Mouse (Mus musculus) heart, postnatal 36 days (tissue): Measurements from ENCODE around the gene Cntn5. TPM values are rescaled to one million over a fixed set of nuclear protein-coding genes. Genes with fewer than 3 reads are reported as not detected.

Experiments
- DNase-seq, 2 experiments: peaks; one replicate each; pipeline ENCODE4 v3.0.0; 2021 to 2022
- intact Hi-C: fragments of 180-260 bp; cut with DNase I; formaldehyde crosslinking; loops from one replicate; pipeline ENCODE4 v1.15.1; 2025
- total RNA-seq, 2 experiments: library from RNA; stranded (reverse); gene quantifications; 2 replicates each; pipeline ENCODE4 v1.2.3; 2021

Cntn5 gene
- total RNA-seq, 2 experiments from 2014 or later = 0.14 to 0.19 TPM

DNA sequence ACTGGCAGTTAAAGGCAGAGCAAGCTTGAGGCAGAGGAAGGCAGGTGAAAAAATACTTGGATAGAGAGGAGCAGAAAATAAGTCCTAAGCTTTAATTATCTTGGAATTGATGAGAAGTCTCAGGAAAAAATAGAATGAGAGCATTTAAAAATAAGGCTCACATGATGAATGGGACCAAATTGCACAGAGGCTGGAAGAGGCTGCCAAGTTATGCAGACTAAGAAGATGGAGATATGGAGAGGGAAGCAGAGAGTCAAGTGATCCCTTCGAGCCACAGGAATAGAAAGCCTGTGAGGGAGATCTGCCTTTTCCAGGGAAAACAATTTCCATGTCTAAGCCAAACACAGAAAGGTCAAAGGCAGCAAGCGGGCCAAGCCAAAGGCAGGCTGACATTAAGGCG is 446.7 kb downstream of the Cntn5 start:
- intact Hi-C loops = no loop called here
- DNase-seq = no peak

- intact Hi-C loops = no loop called here
- no peak for DNase-seq
Measured at GRCm38 (mm10) chr9:10448987-10449563, 455.5 kb downstream of the Cntn5 start.

GRCm38 (mm10) chr9:10447220-10447837 is 457.2 kb downstream of the Cntn5 start:
- intact Hi-C loops = no loop called here
- no peak for DNase-seq

GRCm38 (mm10) chr9:10412075-10412474 is 492.5 kb downstream of the Cntn5 start:
- DNase-seq = no peak
- intact Hi-C loops = no loop called here

- DNase-seq = no peak
- intact Hi-C loops = no loop called here
Measured at GRCm38 (mm10) chr9:10400099-10400498, 504.5 kb downstream of the Cntn5 start.

DNA sequence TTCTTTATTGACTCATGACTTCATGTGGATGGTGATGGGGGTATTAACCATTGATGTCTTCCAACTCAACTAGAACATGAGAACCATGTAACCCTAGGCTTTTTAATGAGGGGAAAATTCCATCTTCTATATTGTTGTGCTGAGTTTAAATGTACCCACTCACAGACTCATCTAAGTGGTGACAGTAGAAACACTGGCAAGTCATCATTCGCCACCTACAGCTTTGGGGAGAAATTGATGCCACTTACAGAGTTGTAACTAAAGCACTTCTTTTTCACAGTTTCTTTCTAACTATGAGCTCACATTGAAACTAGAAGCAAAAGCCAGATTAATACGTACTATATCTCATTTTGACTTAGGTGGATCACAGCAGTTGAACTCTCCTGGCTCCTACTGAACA is 514.7 kb downstream of the Cntn5 start:
- no peak for DNase-seq
- intact Hi-C loops = no loop called here

GRCm38 (mm10) chr9:10384455-10384854 is 520.1 kb downstream of the Cntn5 start:
- DNase-seq = no peak
- intact Hi-C loops = no loop called here

DNA sequence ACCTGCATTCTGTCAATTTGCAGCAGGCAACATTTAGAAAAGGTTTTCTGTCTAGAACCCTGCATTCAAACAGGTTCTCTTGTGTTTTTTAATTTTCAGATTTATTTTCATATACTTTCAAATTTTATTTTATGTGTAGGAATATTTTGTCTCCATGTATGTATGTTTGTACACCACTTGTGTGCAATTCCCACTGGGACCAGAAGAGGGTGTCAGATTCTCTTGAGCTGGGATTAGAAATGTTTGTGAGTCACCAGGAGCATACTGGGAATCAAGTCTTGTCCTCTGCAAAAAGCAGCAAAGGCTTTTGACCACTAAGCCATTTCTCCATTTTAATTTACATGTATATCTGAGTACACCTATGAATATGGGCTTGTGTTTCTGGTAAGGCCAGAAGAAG is 521.4 kb downstream of the Cntn5 start:
- intact Hi-C loops = no loop called here
- DNase-seq = no peak

GRCm38 (mm10) chr9:10381701-10382100 is 522.9 kb downstream of the Cntn5 start:
- intact Hi-C loops = no loop called here
- no peak for DNase-seq

- no peak for DNase-seq
Measured at GRCm38 (mm10) chr9:10376261-10376660, 528.3 kb downstream of the Cntn5 start.

GRCm38 (mm10) chr9:10368971-10369370 is 535.6 kb downstream of the Cntn5 start:
- intact Hi-C loops = no loop called here
- DNase-seq = no peak

More at GRCm38 (mm10) chr9:10376261-10376660, 528.3 kb downstream of the Cntn5 start:
- intact Hi-C loops = no loop called here

GRCm38 (mm10) chr9:10368410-10368809 is 536.2 kb downstream of the Cntn5 start:
- no peak for DNase-seq
- intact Hi-C loops = no loop called here

GRCm38 (mm10) chr9:10366246-10366955 is 538.2 kb downstream of the Cntn5 start:
- intact Hi-C loops = no loop called here
- no peak for DNase-seq

GRCm38 (mm10) chr9:10350909-10351655 is 553.5 kb downstream of the Cntn5 start:
- no peak for DNase-seq
- intact Hi-C loops = no loop called here

DNA sequence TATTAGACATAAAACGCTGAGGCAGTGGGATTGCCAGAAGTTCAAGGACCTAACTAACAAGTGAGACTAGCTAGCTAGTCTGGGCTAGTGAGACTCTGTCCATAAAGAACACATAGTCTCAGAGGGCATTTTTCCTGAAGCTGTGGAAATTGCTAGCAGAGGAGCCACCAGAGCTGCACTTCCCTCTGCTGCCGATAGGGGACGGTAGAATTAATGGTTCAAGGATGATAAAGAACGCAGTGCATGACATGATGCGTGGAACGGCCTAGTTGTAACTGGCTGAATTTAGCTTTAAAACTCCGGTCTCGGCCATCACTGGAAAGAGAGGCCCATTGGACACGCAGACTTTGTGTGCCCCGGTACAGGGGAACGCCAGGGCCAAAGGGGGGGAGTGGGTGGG is 555.8 kb downstream of the Cntn5 start:
- DNase-seq = no peak
- intact Hi-C loops = no loop called here

- no peak for DNase-seq
- intact Hi-C loops = no loop called here
Measured at GRCm38 (mm10) chr9:10348222-10348621, 556.4 kb downstream of the Cntn5 start.

GRCm38 (mm10) chr9:10340751-10341150 is 563.8 kb downstream of the Cntn5 start:
- intact Hi-C loops = no loop called here
- no peak for DNase-seq

DNA sequence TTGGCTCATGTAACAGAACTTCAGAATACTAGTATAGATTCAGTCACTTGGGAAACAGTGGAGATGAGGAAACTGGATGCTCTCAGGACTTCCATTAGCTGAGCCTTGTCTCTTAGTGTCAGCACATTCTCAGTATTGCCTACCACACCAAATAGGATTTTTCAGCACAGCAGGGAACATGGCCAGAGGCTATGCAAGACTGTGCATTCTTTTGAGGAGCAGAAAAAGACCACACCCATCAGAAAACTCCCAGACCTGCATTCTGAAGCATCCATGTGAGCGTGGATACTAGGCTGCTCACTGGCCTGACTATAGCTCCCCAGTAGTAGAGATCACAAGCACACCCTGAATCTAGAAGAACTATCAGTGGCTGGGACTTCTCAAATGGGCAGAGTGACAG is 564.9 kb downstream of the Cntn5 start:
- intact Hi-C loops = no loop called here

DNA sequence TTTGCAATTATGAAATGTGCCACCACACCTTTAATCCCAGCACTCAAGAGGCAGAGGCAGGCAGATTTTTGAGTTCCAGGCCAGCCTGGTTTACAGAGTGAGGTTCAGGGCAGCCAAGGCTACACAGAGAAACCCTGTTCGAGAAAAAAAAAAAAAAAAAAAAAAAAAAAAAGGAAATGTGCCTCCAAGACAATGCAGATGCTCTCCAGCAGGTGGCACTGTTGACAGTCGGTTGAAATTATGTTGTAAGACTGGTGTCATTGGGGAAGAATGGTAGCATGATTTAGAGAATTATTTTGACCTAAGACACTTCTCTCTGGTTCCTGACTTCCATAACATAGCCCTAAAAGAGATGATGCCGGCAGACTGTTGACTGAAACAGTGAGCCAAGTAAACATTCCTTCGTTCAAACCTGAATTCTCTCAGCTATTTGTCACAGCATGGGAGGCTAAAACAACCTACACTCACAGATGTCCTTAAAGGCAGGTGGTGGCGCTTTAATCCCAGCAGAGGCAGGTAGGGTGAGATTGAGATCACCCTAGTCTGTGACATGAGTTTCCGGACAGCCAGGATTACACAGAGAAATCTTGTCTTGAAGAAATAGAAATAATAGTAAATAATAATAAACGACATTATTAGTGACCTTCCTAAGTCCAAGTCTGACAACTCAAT is 579.7 kb downstream of the Cntn5 start:
- intact Hi-C loops = no loop called here
- peak; percentile 14 to 31 for DNase-seq

More for the DNA sequence above, 564.9 kb downstream of the Cntn5 start:
- no peak for DNase-seq

- intact Hi-C loops = no loop called here
Measured at GRCm38 (mm10) chr9:10269342-10269741, 635.2 kb downstream of the Cntn5 start.

DNA sequence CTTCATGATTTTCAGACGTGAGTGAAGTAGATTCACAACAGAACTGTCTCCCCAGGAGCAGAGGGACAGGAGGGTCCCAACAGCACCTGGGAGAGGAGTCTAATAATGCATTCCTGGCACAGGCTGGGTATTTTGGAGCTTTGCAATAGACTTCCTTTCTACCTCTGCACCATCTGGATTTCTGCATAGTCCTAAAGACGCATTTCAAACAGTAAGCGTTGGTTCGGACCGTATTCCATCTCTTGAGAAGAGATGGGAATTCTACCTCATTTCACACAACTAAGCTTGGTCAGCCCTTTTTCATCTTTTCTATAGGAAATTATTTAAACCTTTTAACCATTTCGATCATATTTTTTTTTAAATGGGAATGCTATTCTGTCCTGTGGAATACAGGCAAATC is 635.7 kb downstream of the Cntn5 start:
- no peak for DNase-seq
- intact Hi-C loops = no loop called here

More at GRCm38 (mm10) chr9:10269342-10269741, 635.2 kb downstream of the Cntn5 start:
- no peak for DNase-seq
